Mouse (Mus musculus): ENCODE results near the gene Car9. TPM values are rescaled to one million over a fixed set of nuclear protein-coding genes. Genes with fewer than 3 reads are reported as not detected.

Gene Car9
- polyA plus RNA-seq, 2 experiments = 0.32 to 0.75 TPM

DNA sequence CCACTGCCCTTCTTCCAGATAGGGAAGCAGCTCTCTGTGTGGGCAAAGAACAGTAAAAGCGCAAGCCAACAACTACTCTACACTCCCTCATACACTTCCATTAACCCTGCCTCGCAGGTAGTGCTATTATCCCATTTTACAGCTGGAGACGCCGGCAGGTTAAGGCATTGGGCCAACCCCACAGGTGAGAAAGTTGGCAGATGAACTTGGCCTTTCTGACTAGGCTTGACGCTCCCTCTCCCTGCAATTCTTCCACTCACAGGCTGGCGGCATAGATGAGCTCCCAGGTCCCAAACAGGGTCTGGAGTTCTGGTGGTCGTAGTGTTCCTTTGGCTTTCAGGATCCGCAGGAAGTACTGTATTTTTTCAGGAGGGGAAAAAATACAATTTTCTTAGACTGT lies 7.8 kb upstream of the Car9 start:
- peaks cover 12 to 26% of the 10 kb centered on the region in 2 experiments for H3K4me1 ChIP-seq (replicated peaks; ENCODE audit: control insufficient read depth in 2 of 2, insufficient read depth in 2 of 2, low read length in 1 of 2)
- TF ChIP-seq CTCF (IDR thresholded peaks at IDR 0.05; ENCODE audit: low read depth) (peak; percentile 80), EP300 (IDR thresholded peaks at IDR 0.05; ENCODE audit: low read depth) (no peak)
- H3K36me3 ChIP-seq (replicated peaks; ENCODE audit: control insufficient read depth, insufficient read depth, low read depth) = peaks cover 19% of the 10 kb centered on the region
- ATAC-seq (ENCODE audit: insufficient read depth) (peak; percentile 77), DNase-seq (ENCODE audit: low read depth in 3 of 3, low spot score in 3 of 3) (peak in 2 of 3 experiments; percentile 39 to 50)
- 6% methylated on average over 8 of the region's 8 CpGs for WGBS (ENCODE audit: insufficient replicate concordance)
- H3K4me3 ChIP-seq (ENCODE audit: insufficient read depth in 1 of 2, low read depth in 2 of 2, low read length in 2 of 2) = peak overlapping the region; percentile 75 to 76
- H3K9ac ChIP-seq (replicated peaks) = peak overlapping the region; percentile 85
- H3K27me3 ChIP-seq (ENCODE audit: control insufficient read depth, insufficient read depth, low read length) = no peaks in the 10 kb centered on the region
- peak overlapping the region; percentile 36 for H3K27ac ChIP-seq
- peak overlapping the region; percentile 75 for H3K4me2 ChIP-seq (ENCODE audit: low read depth)
- no peaks in the 10 kb centered on the region for H3K9me3 ChIP-seq (ENCODE audit: control insufficient read depth, low read length)

DNA sequence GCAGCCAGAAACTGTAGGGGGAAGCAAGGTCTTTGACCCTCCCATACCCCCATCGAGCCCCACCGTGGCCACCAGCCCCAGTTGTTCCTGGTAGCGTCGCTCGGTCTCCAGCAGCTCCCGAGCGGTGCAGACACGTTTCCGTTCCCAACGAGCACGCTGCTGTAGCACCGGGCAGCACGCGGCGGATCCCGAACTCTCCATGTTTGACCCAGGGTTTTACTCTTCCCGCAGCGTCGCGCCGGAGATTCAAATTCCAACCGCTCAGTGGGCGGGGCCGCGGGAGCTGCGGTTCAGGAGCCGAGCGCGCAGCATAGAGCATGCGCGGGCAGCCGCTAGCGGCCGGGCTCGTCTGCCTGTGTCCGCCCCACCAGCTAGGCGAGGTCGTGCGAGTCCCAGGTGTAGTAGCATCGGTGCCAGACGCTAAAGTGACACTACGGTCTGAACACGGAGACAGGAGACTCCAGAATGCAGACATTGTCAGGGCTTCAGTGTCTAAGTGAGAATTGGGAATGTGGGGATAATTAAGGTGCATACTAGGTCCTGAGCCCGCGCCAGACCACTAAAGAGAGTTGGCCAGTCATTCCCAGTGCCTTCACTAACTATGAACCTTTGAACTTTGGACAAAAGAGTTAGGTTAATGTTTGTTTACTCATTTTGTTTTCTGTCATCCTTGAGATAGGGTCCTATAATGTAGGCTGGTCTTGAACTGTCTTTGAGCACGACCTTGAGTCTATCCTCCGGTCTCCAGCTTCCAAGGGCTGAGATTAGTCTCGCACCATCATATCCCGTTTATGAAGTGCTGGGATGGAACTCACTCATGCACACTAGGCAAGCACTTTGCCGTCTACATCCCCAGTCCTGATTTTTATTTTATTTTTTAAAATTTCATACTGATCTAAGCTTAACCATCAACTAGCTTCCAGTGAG lies 7.1 kb upstream of the Car9 start, which contains the start of gene Arhgef39:
Arhgef39 (minus strand) TSS at position 289 of the 927 bp plus-strand sequence.
- DNase-seq (ENCODE audit: low read depth in 3 of 3, low spot score in 3 of 3) (peak; percentile 77 to 82 (median 79)), ATAC-seq (ENCODE audit: insufficient read depth) (peak; percentile 90)
- 8% methylated on average over 50 of the region's 50 CpGs for WGBS (ENCODE audit: insufficient replicate concordance)
- H3K27ac ChIP-seq = peak within 1 kb of the TSS; percentile 36
- H3K9ac ChIP-seq (replicated peaks) = peak within 1 kb of the TSS; percentile 85
- peaks cover 8 to 24% of the 10 kb centered on the region in 2 experiments for H3K4me1 ChIP-seq (replicated peaks; ENCODE audit: control insufficient read depth in 2 of 2, insufficient read depth in 2 of 2, low read length in 1 of 2)
- H3K4me3 ChIP-seq (ENCODE audit: insufficient read depth in 1 of 2, low read depth in 2 of 2, low read length in 2 of 2) = peak within 1 kb of the TSS; percentile 75 to 76
- TF ChIP-seq EP300 (IDR thresholded peaks at IDR 0.05; ENCODE audit: low read depth) = no peak
- no peak; the same call in 1 of the 2 replicates for TF ChIP-seq CTCF (IDR thresholded peaks at IDR 0.05; ENCODE audit: low read depth)
- no peaks in the 10 kb centered on the region for H3K9me3 ChIP-seq (ENCODE audit: control insufficient read depth, low read length)
- H3K4me2 ChIP-seq (ENCODE audit: low read depth) = peak within 1 kb of the TSS; percentile 75
- peaks cover 19% of the 10 kb centered on the region for H3K36me3 ChIP-seq (replicated peaks; ENCODE audit: control insufficient read depth, insufficient read depth, low read depth)
- H3K27me3 ChIP-seq (ENCODE audit: control insufficient read depth, insufficient read depth, low read length) = no peaks in the 10 kb centered on the region

DNA sequence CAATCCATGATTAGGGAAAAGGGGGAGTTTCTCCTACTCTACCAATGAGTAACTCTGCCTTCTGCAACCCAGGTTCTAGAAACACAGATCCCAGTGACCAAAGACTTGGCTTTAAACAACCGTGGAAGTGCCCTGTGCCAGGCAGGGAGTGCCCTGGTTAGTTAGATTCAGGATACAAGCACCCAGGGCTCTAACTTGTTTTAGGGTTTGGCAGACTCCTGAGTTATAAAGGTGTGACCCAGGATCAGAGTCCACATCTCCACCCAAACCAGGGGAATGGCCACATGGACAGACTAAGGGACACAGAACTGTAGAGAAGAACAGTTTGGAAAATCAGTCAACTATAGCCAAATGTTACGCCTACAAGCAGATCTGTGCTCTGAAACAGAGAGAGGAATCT lies 3.7 kb upstream of the Car9 start:
- TF ChIP-seq EP300 (IDR thresholded peaks at IDR 0.05; ENCODE audit: low read depth) (no peak), CTCF (IDR thresholded peaks at IDR 0.05; ENCODE audit: low read depth) (no peak)
- no peak overlapping the region for H3K4me2 ChIP-seq (ENCODE audit: low read depth)
- 67% methylated on average over 2 of the region's 2 CpGs for WGBS (ENCODE audit: insufficient replicate concordance)
- H3K9me3 ChIP-seq (ENCODE audit: control insufficient read depth, low read length) = no peaks in the 10 kb centered on the region
- no peak for DNase-seq (ENCODE audit: low read depth in 3 of 3, low spot score in 3 of 3)
- no peak overlapping the region for H3K4me3 ChIP-seq (ENCODE audit: insufficient read depth in 1 of 2, low read depth in 2 of 2, low read length in 2 of 2)
- H3K36me3 ChIP-seq (replicated peaks; ENCODE audit: control insufficient read depth, insufficient read depth, low read depth) = no peaks in the 10 kb centered on the region
- H3K27me3 ChIP-seq (ENCODE audit: control insufficient read depth, insufficient read depth, low read length) = no peaks in the 10 kb centered on the region
- ATAC-seq (ENCODE audit: insufficient read depth) = no peak
- no peak overlapping the region for H3K9ac ChIP-seq (replicated peaks)
- no peak overlapping the region for H3K27ac ChIP-seq
- H3K4me1 ChIP-seq (replicated peaks; ENCODE audit: control insufficient read depth in 2 of 2, insufficient read depth in 2 of 2, low read length in 1 of 2) = peaks cover 4 to 22% of the 10 kb centered on the region in 2 experiments

DNA sequence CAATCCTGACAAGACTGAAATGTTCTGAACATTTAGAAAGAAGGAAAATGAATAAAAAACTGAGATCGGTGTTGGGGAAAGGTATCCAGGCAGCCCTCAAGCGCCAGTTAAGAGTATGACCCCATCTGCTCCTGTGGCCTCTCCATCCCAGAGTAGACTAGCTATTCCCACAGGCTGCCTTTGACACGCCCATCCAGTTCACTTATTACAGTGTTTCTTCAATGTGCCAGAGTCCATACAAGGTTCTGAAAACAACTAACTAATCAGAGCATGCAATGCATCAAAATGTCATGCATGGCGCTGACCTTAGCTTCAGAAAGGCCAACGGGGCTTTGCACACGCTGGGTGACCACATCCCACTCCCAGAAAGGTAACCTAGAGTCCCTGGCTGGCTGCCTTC lies 3.3 kb upstream of the Car9 start:
- ATAC-seq (ENCODE audit: insufficient read depth) (no peak), DNase-seq (ENCODE audit: low read depth in 3 of 3, low spot score in 3 of 3) (no peak)
- Histone ChIP-seq H3K27me3 (ENCODE audit: control insufficient read depth, insufficient read depth, low read length) (no peaks in the 10 kb centered on the region), H3K4me2 (ENCODE audit: low read depth) (no peak overlapping the region), H3K36me3 (replicated peaks; ENCODE audit: control insufficient read depth, insufficient read depth, low read depth) (no peaks in the 10 kb centered on the region), H3K9me3 (ENCODE audit: control insufficient read depth, low read length) (no peaks in the 10 kb centered on the region), H3K9ac (replicated peaks) (no peak overlapping the region), H3K4me1 (replicated peaks; ENCODE audit: control insufficient read depth in 2 of 2, insufficient read depth in 2 of 2, low read length in 1 of 2) (peaks cover 4 to 18% of the 10 kb centered on the region in 2 experiments), H3K27ac (no peak overlapping the region), H3K4me3 (ENCODE audit: insufficient read depth in 1 of 2, low read depth in 2 of 2, low read length in 2 of 2) (no peak overlapping the region)
- TF ChIP-seq CTCF (IDR thresholded peaks at IDR 0.05; ENCODE audit: low read depth) = no peak
- WGBS (ENCODE audit: insufficient replicate concordance) = 68% methylated on average over 6 of the region's 6 CpGs

DNA sequence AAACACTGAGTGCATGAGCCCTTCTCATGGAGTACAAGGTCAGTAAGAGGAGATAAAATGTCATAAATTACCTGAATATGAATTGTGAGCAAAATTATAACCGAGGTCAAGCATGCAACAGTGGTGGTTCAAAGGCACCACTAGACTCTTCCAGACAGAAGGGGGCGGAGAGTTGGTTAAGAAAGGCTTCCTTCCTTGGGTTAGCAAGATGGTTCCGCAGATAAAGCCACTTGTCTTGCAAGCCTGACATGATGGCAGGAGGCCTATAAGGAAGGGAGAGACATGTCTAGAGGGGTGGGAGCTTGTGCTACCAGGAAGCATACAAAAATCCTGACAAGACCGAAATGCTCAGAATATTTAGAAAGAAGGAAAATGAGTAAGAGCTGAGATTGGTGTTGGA lies 2.5 kb upstream of the Car9 start:
- no peaks in the 10 kb centered on the region for H3K36me3 ChIP-seq (replicated peaks; ENCODE audit: control insufficient read depth, insufficient read depth, low read depth)
- no peak overlapping the region for H3K9ac ChIP-seq (replicated peaks)
- no peaks in the 10 kb centered on the region for H3K27me3 ChIP-seq (ENCODE audit: control insufficient read depth, insufficient read depth, low read length)
- no peak for TF ChIP-seq CTCF (IDR thresholded peaks at IDR 0.05; ENCODE audit: low read depth)
- no peak for TF ChIP-seq EP300 (IDR thresholded peaks at IDR 0.05; ENCODE audit: low read depth)
- no peak overlapping the region for H3K4me3 ChIP-seq (ENCODE audit: insufficient read depth in 1 of 2, low read depth in 2 of 2, low read length in 2 of 2)
- no peak overlapping the region for H3K27ac ChIP-seq
- no peak overlapping the region for H3K4me2 ChIP-seq (ENCODE audit: low read depth)
- no peak for DNase-seq (ENCODE audit: low read depth in 3 of 3, low spot score in 3 of 3)
- 14% methylated on average over 4 of the region's 4 CpGs for WGBS (ENCODE audit: insufficient replicate concordance)
- ATAC-seq (ENCODE audit: insufficient read depth) = no peak
- peaks cover 4 to 19% of the 10 kb centered on the region in 2 experiments for H3K4me1 ChIP-seq (replicated peaks; ENCODE audit: control insufficient read depth in 2 of 2, insufficient read depth in 2 of 2, low read length in 1 of 2)
- H3K9me3 ChIP-seq (ENCODE audit: control insufficient read depth, low read length) = no peaks in the 10 kb centered on the region

Measured in liver, embryonic 14.5 days (tissue).